In the genomic region with DNA sequence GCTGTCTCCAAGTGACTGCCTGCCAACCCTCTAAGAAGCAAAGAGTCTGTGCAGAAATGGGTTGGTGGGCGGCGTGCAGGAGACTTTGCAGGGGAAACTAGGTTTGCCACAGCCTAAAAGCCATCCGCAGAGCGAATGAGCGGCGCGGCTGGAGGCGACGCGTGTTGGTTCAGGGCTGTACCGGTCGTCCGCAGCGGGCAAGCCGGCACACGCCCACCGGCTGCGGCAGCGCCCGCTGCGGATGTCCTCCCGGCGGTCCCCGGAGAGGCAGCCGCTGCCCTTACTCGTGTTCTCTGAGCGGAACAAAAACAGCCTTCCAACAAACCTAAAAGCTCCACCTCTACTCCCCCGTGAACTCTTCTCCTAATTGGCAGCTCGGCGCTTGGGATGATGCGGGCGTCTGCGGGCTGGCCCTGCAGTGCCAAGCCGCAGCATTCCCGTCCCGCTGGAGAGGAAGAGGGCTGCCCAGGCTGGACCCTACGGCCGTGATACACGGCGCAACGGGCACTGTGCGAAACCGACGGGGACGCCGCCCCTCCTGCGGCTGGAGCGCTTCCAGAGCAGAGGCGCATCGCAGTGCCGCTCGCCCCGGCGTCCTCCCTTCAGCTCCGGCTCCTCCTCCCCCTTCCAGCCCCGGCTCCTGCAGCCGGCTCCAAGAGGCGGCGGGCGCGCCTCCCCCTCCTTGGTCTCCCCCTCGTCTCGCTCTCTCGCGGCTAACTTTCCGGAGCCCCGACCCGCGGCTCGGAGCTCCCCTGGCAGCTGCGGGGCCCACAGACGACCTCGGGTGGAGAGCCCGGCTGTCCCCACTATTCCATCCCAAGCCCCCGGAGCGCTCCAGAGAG, we compare ENCODE assay signal across 8 mouse cellular contexts. TPM values are rescaled to one million over a fixed set of nuclear protein-coding genes. Genes with fewer than 3 reads are reported as not detected.
DNase-seq lines count a peak whose midpoint lies in the region; ATAC-seq lines count a peak whose summit lies in the region.

Scn4b (plus strand) TSS at position 205 of the 842 bp plus-strand sequence.

- H3K4me2 ChIP-seq in forebrain, embryonic 14.5 days (ENCODE audit: low read length) = peak within 1 kb of the TSS; percentile 89
- peak within 1 kb of the TSS; percentile 75 for H3K4me2 ChIP-seq in midbrain, embryonic 15.5 days

- peak within 1 kb of the TSS; percentile 62 for H3K9ac ChIP-seq in forebrain, embryonic 14.5 days (ENCODE audit: low read length)
- peak within 1 kb of the TSS; percentile 7; the same call in 1 of the 2 replicates for H3K9ac ChIP-seq in midbrain, embryonic 15.5 days

- H3K9me3 ChIP-seq in forebrain, embryonic 14.5 days (replicated peaks; ENCODE audit: control insufficient read depth, low read length) = no peaks in the 10 kb centered on the region
- H3K9me3 ChIP-seq in hindbrain, embryonic 10.5 days = no peaks in the 10 kb centered on the region
- no peaks in the 10 kb centered on the region for H3K9me3 ChIP-seq in midbrain, embryonic 15.5 days

- H3K27me3 ChIP-seq in forebrain, embryonic 14.5 days (replicated peaks; ENCODE audit: control insufficient read depth, insufficient read depth, low read length) = peaks cover 51% of the 10 kb centered on the region
- H3K27me3 ChIP-seq in hindbrain, embryonic 10.5 days (ENCODE audit: insufficient read depth, poor library complexity, severe bottlenecking) = peaks cover 99% of the 10 kb centered on the region
- peaks cover 87% of the 10 kb centered on the region for H3K27me3 ChIP-seq in midbrain, embryonic 15.5 days (replicated peaks)

- WGBS in forebrain, embryonic 14.5 days = under 1% methylated on average over 66 of the region's 76 CpGs
- under 1% methylated on average over 76 of the region's 76 CpGs for WGBS in hindbrain, embryonic 10.5 days
- under 1% methylated on average over 75 of the region's 76 CpGs for WGBS in midbrain, embryonic 15.5 days

- H3K36me3 ChIP-seq in forebrain, embryonic 14.5 days (ENCODE audit: control insufficient read depth, insufficient read depth, low read length) = no peaks in the 10 kb centered on the region
- H3K36me3 ChIP-seq in hindbrain, embryonic 10.5 days = no peaks in the 10 kb centered on the region
- H3K36me3 ChIP-seq in midbrain, embryonic 15.5 days (replicated peaks) = no peaks in the 10 kb centered on the region

- no peaks in the 10 kb centered on the region for H3K4me1 ChIP-seq in forebrain, embryonic 14.5 days (ENCODE audit: control insufficient read depth, insufficient read depth, low read length)
- H3K4me1 ChIP-seq in hindbrain, embryonic 10.5 days (replicated peaks) = peaks cover 51% of the 10 kb centered on the region
- peaks cover 16% of the 10 kb centered on the region for H3K4me1 ChIP-seq in midbrain, embryonic 15.5 days

- H3K4me3 ChIP-seq in forebrain, embryonic 14.5 days (ENCODE audit: low read depth, low read length) = peak within 1 kb of the TSS; percentile 44
- peak within 1 kb of the TSS; percentile 60 for H3K4me3 ChIP-seq in hindbrain, embryonic 10.5 days
- H3K4me3 ChIP-seq in midbrain, embryonic 15.5 days = peak within 1 kb of the TSS; percentile 42

- peak; percentile 35 to 47 for DNase-seq in cerebellum, postnatal 14 days
- DNase-seq in cerebellum, adult 9-10 months = no peak
- peak; percentile 51 for DNase-seq in Muller cell, postnatal 12 days (ENCODE audit: inconsistent ontology term)
- DNase-seq in forebrain, embryonic 14.5 days (ENCODE audit: low spot score) = peak; percentile 66
- DNase-seq in hindbrain, embryonic 10.5 days (ENCODE audit: low spot score) = peak; percentile 62
- peak in 1 of 2 experiments; percentile 70 for DNase-seq in left cerebral cortex, postnatal 36 days (ENCODE audit: low spot score in 2 of 2)
- DNase-seq in thymus, postnatal 14 days = peak; percentile 79

- no peak within 1 kb of the TSS for H3K27ac ChIP-seq in forebrain, embryonic 14.5 days (ENCODE audit: low read depth, low read length)
- H3K27ac ChIP-seq in hindbrain, embryonic 10.5 days = peak within 1 kb of the TSS; percentile 59
- H3K27ac ChIP-seq in midbrain, embryonic 15.5 days = no peak within 1 kb of the TSS

- ATAC-seq in forebrain, embryonic 14.5 days = peak; percentile 69
- ATAC-seq in midbrain, embryonic 15.5 days (replicated peaks) = peak; percentile 50; the same call in 1 of the 2 replicates

- intact Hi-C loops in left cerebral cortex, postnatal 36 days (cut with DNase I) = no loop called here

RNA-seq across cellular contexts. Expression of gene Scn4b, which starts in this region (rescaled TPM):
- polyA plus RNA-seq in forebrain, embryonic 14.5 days (2014; fragmentation: Nextera tagmentation; extraction: Ambion mirVana) = 0.11 and 0.12 TPM in 2 replicates
- polyA plus RNA-seq in hindbrain, embryonic 10.5 days (2016; fragmentation: Nextera tagmentation; extraction: Ambion mirVana) = 0.58 and 0.62 TPM in 2 replicates
- 10 to 100 TPM; 68.8 to 73.4 TPM for total RNA-seq in left cerebral cortex, postnatal 36 days (2021)
- polyA plus RNA-seq in midbrain, embryonic 15.5 days (2015; fragmentation: Nextera tagmentation; extraction: Ambion mirVana) = 0.30 and 0.42 TPM in 2 replicates

Comparison
In these comparisons a context has a peak if more than half of its experiments do, and no peak if none do; other contexts are left out.
1. Peak in DNase-seq, ATAC-seq, H3K4me3 ChIP-seq, H3K9ac ChIP-seq and H3K4me2 ChIP-seq in forebrain, embryonic 14.5 days; RNA of the gene not detected or under 1 TPM.
2. Peak in DNase-seq, H3K4me3 ChIP-seq and H3K27ac ChIP-seq in hindbrain, embryonic 10.5 days; RNA of the gene not detected or under 1 TPM.
3. Peak in ATAC-seq, H3K4me3 ChIP-seq, H3K9ac ChIP-seq and H3K4me2 ChIP-seq in midbrain, embryonic 15.5 days; RNA of the gene not detected or under 1 TPM.